Mouse (Mus musculus) spleen, adult 2 months (tissue): ENCODE data around the gene Fam149b.

Source experiments
- CTCF ChIP-seq: fragments of 200-500 bp; IDR thresholded peaks from 2 replicates; pipeline ENCODE4 v1.5.1; 2011; ENCODE audit warnings: mild to moderate bottlenecking, inconsistent platforms; ENCODE audit not compliant: insufficient read depth, insufficient read length, insufficient replicate concordance; ENCODE audit errors: extremely low read depth
- POLR2A ChIP-seq: fragments of 200-500 bp; IDR thresholded peaks from 2 replicates; pipeline ENCODE4 v1.6.1; 2011; ENCODE audit warnings: low read depth, low read length, inconsistent platforms

GRCm38 (mm10) chr14:20339415-20339814 lies 8.5 kb upstream of the Fam149b start:
- no peak for TF ChIP-seq CTCF
- no peak for TF ChIP-seq POLR2A
